In the genomic region with DNA sequence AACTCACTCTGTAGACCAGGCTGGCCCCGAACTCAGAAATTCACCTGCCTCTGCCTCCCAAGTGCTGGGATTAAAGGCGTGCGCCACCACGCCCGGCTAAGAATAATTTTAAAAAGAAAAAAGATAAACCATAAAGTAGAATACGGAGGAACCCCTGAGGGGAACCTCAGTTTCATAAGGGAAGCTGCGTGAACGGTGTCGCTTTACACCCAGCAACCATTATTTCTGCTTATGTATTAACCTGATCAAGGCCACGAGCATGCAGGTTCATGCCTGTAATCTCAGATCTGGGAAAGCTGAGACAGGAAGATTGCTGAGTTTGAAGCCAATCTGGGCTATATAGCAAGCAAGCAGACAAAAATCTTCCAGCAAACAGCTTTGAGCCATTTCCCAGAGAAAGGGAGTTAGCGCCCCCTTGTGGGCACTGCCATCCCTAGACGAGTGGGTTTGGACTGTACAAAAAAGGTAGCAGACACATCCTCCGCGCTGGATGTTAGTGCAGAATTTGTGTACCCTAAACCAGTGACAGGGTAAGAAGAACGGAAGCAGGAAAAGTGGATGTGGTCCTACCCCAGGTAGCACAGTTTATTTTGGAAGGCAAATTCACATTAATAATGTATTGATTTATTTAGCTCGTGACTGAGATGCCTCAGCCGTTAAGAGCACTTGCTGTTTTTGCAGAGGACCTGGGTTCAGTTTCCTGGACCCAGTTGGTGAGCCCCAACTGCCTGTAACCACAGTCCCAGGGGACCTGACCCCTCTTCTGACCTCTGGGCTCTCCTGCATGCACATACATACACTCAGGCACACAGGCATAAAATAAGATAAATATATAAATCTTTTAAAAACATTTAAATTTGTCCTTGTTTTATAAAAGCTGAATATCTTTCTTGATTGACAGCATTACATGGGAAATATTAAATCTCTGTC, we compare ENCODE assay signal across 8 mouse cellular contexts. TPM values are rescaled to one million over a fixed set of nuclear protein-coding genes. Genes with fewer than 3 reads are reported as not detected.
DNase-seq lines count a peak whose midpoint lies in the region; ATAC-seq and TF ChIP-seq lines count a peak whose summit lies in the region.
"Had no signal": no experiment of that assay in that cellular context is flagged by ENCODE, and none has a peak within 500 bp of the region (broad histone marks: within the 10 kb centered on the region; RNA-seq: fewer than 3 reads in every experiment).

No protein-coding gene starts in this region.

- H3K4me1 ChIP-seq in intestine, postnatal 0 days (replicated peaks; ENCODE audit: control insufficient read depth, insufficient read depth, low read length) = no peaks in the 10 kb centered on the region
- no peaks in the 10 kb centered on the region for H3K4me1 ChIP-seq in midbrain, embryonic 13.5 days (replicated peaks)
- no peaks in the 10 kb centered on the region for H3K4me1 ChIP-seq in small intestine, adult 2 months (ENCODE audit: control insufficient read depth, insufficient read depth, insufficient read length, low read length)

- peak; percentile 97 for TF ChIP-seq CTCF in intestine, postnatal 0 days (IDR thresholded peaks at IDR 0.05; ENCODE audit: low read depth)
- peak; percentile 94; the same call in 1 of the 2 replicates for TF ChIP-seq CTCF in small intestine, adult 2 months (IDR thresholded peaks at IDR 0.05; ENCODE audit: extremely low read depth, insufficient read length, insufficient replicate concordance, low read depth, low read length)

- 54% methylated on average over 17 of the region's 17 CpGs for WGBS in intestine, postnatal 0 days
- WGBS in midbrain, embryonic 13.5 days = 58% methylated on average over 17 of the region's 17 CpGs
- 48% methylated on average over 17 of the region's 17 CpGs for WGBS in small intestine, adult 2 months

- no peak overlapping the region for H3K4me2 ChIP-seq in intestine, postnatal 0 days (replicated peaks; ENCODE audit: low read depth)
- H3K4me2 ChIP-seq in midbrain, embryonic 13.5 days (replicated peaks) = no peak overlapping the region

- no peak for TF ChIP-seq POLR2A in small intestine, adult 2 months (IDR thresholded peaks at IDR 0.05; ENCODE audit: low read depth, low read length)

- peak; percentile 52 for ATAC-seq in intestine, postnatal 0 days
- ATAC-seq in midbrain, embryonic 13.5 days = peak; percentile 67; the same call in 1 of the 2 replicates

- H3K27me3 ChIP-seq in intestine, postnatal 0 days (replicated peaks; ENCODE audit: control insufficient read depth, insufficient read depth, low read length) = no peaks in the 10 kb centered on the region
- no peaks in the 10 kb centered on the region for H3K27me3 ChIP-seq in midbrain, embryonic 13.5 days
- no peaks in the 10 kb centered on the region for H3K27me3 ChIP-seq in small intestine, adult 2 months (ENCODE audit: control insufficient read depth, insufficient read depth, low read length)

- intact Hi-C loops in left cerebral cortex, postnatal 4 days (cut with DNase I) = no loop called here

- no peaks in the 10 kb centered on the region for H3K9me3 ChIP-seq in intestine, postnatal 0 days (ENCODE audit: control insufficient read depth)
- no peaks in the 10 kb centered on the region for H3K9me3 ChIP-seq in midbrain, embryonic 13.5 days

- H3K36me3 ChIP-seq in intestine, postnatal 0 days (ENCODE audit: control insufficient read depth, insufficient read depth) = no peaks in the 10 kb centered on the region
- no peaks in the 10 kb centered on the region for H3K36me3 ChIP-seq in midbrain, embryonic 13.5 days
- no peaks in the 10 kb centered on the region for H3K36me3 ChIP-seq in small intestine, adult 2 months (ENCODE audit: control insufficient read depth, insufficient read depth, low read length)

- peak; percentile 91 for DNase-seq in adipocyte (ENCODE audit: low spot score)
- peak; percentile 93 to 96 for DNase-seq in cerebellum, postnatal 25 days
- DNase-seq in gastrocnemius, adult 18-20 months (ENCODE audit: low spot score) = peak; percentile 82
- DNase-seq in left cerebral cortex, postnatal 4 days = peak; percentile 91

- H3K27ac ChIP-seq in intestine, postnatal 0 days (ENCODE audit: low read depth, low read length) = no peak overlapping the region
- no peak overlapping the region for H3K27ac ChIP-seq in midbrain, embryonic 13.5 days
- H3K27ac ChIP-seq in small intestine, adult 2 months (ENCODE audit: insufficient read depth, low read depth, low read length) = no peak overlapping the region

- no peak overlapping the region for H3K9ac ChIP-seq in intestine, postnatal 0 days (ENCODE audit: low read depth, low read length)
- H3K9ac ChIP-seq in midbrain, embryonic 13.5 days (replicated peaks) = no peak overlapping the region

- H3K4me3 ChIP-seq in intestine, postnatal 0 days (ENCODE audit: low read depth, low read length) = no peak overlapping the region
- H3K4me3 ChIP-seq in midbrain, embryonic 13.5 days (replicated peaks) = no peak overlapping the region
- no peak overlapping the region for H3K4me3 ChIP-seq in small intestine, adult 2 months (ENCODE audit: low read depth, low read length)
- H3K4me3 ChIP-seq: myocyte had no signal

RNA-seq across cellular contexts. Expression of a gene that starts 7.9 kb away (rescaled TPM):
- 1 to 10 TPM in 1 of 2 experiments, under 1 TPM in 1; 0.94 to 2.3 TPM for total RNA-seq in gastrocnemius, adult 18-20 months (2021)
- polyA plus RNA-seq in intestine, postnatal 0 days (2015; fragmentation: Nextera tagmentation; extraction: Ambion mirVana) = 175 and 178 TPM in 2 replicates
- total RNA-seq in left cerebral cortex, postnatal 4 days (2021) = under 1 TPM; 0.26 to 0.38 TPM
- 0.42 and 0.64 TPM in 2 replicates for polyA plus RNA-seq in midbrain, embryonic 13.5 days (2015; fragmentation: Nextera tagmentation; extraction: Ambion mirVana)
- 128 and 203 TPM in 2 replicates for polyA plus RNA-seq in small intestine, adult 2 months (2012; rRNA removed)

RNA-seq across cellular contexts. Expression of a gene that starts 13.3 kb away (rescaled TPM):
- total RNA-seq in gastrocnemius, adult 18-20 months (2021) = 10 to 100 TPM; 33.4 to 36.9 TPM
- 121 and 123 TPM in 2 replicates for polyA plus RNA-seq in intestine, postnatal 0 days (2015; fragmentation: Nextera tagmentation; extraction: Ambion mirVana)
- 10 to 100 TPM; 37.4 to 38.1 TPM for total RNA-seq in left cerebral cortex, postnatal 4 days (2021)
- polyA plus RNA-seq in midbrain, embryonic 13.5 days (2015; fragmentation: Nextera tagmentation; extraction: Ambion mirVana) = 79.4 and 88.3 TPM in 2 replicates
- polyA plus RNA-seq in small intestine, adult 2 months (2012; rRNA removed) = 35.4 and 43.1 TPM in 2 replicates

RNA-seq across cellular contexts. Expression of a gene that starts 26.4 kb away (rescaled TPM):
- 10 to 100 TPM; 37.9 to 39.1 TPM for total RNA-seq in gastrocnemius, adult 18-20 months (2021)
- 93.7 and 99.4 TPM in 2 replicates for polyA plus RNA-seq in intestine, postnatal 0 days (2015; fragmentation: Nextera tagmentation; extraction: Ambion mirVana)
- 10 to 100 TPM; 65.7 to 66.6 TPM for total RNA-seq in left cerebral cortex, postnatal 4 days (2021)
- polyA plus RNA-seq in midbrain, embryonic 13.5 days (2015; fragmentation: Nextera tagmentation; extraction: Ambion mirVana) = 185 and 190 TPM in 2 replicates
- 108 and 120 TPM in 2 replicates for polyA plus RNA-seq in small intestine, adult 2 months (2012; rRNA removed)

RNA-seq across cellular contexts. Expression of a gene that starts 44.4 kb away (rescaled TPM):
- total RNA-seq in gastrocnemius, adult 18-20 months (2021) = 1 to 10 TPM; 3.1 to 6.5 TPM
- 419 and 432 TPM in 2 replicates for polyA plus RNA-seq in intestine, postnatal 0 days (2015; fragmentation: Nextera tagmentation; extraction: Ambion mirVana)
- under 1 TPM in 1 of 2 experiments, not detected in 1; 0.44 TPM for total RNA-seq in left cerebral cortex, postnatal 4 days (2021)
- 1.7 and 2.0 TPM in 2 replicates for polyA plus RNA-seq in midbrain, embryonic 13.5 days (2015; fragmentation: Nextera tagmentation; extraction: Ambion mirVana)
- polyA plus RNA-seq in small intestine, adult 2 months (2012; rRNA removed) = 166 and 227 TPM in 2 replicates

RNA-seq across cellular contexts. Expression of a gene that starts 44.5 kb away (rescaled TPM):
- not detected for total RNA-seq in gastrocnemius, adult 18-20 months (2021)
- polyA plus RNA-seq in intestine, postnatal 0 days (2015; fragmentation: Nextera tagmentation; extraction: Ambion mirVana) = 0.27 and 0.38 TPM in 2 replicates
- total RNA-seq in left cerebral cortex, postnatal 4 days (2021) = under 1 TPM; 0.78 to 0.83 TPM
- 0.22 and 0.24 TPM in 2 replicates for polyA plus RNA-seq in midbrain, embryonic 13.5 days (2015; fragmentation: Nextera tagmentation; extraction: Ambion mirVana)
- not detected in 2 replicates for polyA plus RNA-seq in small intestine, adult 2 months (2012; rRNA removed)
- polyA plus RNA-seq: myocyte had no signal

Comparison
In these comparisons a context has a peak if more than half of its experiments do, and no peak if none do; other contexts are left out.
1. RNA of a gene that starts 7.9 kb away (polyA plus RNA-seq): 128 to 203 TPM in small intestine, adult 2 months and 175 to 178 TPM in intestine, postnatal 0 days; 0.42 to 0.64 TPM in midbrain, embryonic 13.5 days; every median in the first group is over 10 times any median in the second.
2. Peak in every context shown above with its lines, with median percentiles within 50 percentile points of each other: DNase-seq.